In the genomic region with DNA sequence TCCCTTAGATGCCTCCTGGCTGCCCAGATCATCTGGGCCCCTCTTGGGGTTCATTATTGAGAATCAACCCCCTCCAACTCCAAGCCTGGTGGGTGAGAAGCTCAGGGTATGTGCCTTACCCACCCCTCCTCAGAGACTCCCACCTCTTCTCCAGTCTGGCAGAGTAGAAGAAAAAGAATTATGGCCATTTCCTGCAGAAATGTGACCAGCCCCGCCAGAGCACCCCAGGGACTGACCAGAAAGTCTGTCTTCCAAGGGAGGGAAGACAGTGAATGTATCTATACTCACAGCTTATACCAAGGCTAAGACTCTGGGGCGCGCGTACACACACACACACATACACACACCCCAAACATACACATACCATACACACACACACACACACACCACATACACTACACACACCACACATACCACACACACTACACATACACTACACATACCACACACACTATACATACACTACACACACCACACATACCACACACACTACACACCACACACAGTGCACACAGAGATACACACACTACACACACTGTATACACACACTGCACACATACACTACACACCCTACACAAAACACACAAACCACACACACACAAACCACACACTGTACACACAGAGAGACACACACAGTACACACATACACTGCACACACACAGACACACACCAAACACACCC, we compare ENCODE assay signal across 1 mouse cellular context.
TF ChIP-seq lines count a peak whose summit lies in the region.

No protein-coding gene starts in this region.

TF ChIP-seq in myocyte, 11 proteins besides CTCF, POLR2A, EP300 and RAD21 (continued from another document):
- no peak for TF ChIP-seq MAX (IDR thresholded peaks at IDR 0.05; ENCODE audit: low read depth)
- no peak for TF ChIP-seq TCF3 (IDR thresholded peaks at IDR 0.05; ENCODE audit: insufficient read length, low read depth)
- TF ChIP-seq TCF12 (IDR thresholded peaks at IDR 0.05; ENCODE audit: insufficient read depth, poor library complexity, severe bottlenecking): no peak
- TF ChIP-seq REST (IDR thresholded peaks at IDR 0.05; ENCODE audit: insufficient read depth, insufficient read length): no peak
